Mouse (Mus musculus) intestine, embryonic 16.5 days (tissue): ENCODE measurements around the gene Spdl1. TPM values are rescaled to one million over a fixed set of nuclear protein-coding genes. Genes with fewer than 3 reads are reported as not detected.

ENCODE experiments used
- ATAC-seq: fragments of 200-750 bp; cut with Nextera tagmentation; 2 replicates; pipeline ENCODE4 v1.8.0; 2017; ENCODE audit warnings: moderate TSS enrichment, moderate library complexity
- H3K27ac ChIP-seq: fragments of 300-500 bp; sonication (generic); 2 replicates; pipeline ENCODE4 v1.5.1; 2014; ENCODE audit warnings: mild to moderate bottlenecking, low read length
- H3K27me3 ChIP-seq: fragments of 300-500 bp; sonication (generic); replicated peaks from 2 replicates; pipeline ENCODE4 v1.6.1; 2014; ENCODE audit warnings: low read length, control low read depth, mixed read lengths; ENCODE audit not compliant: control insufficient read depth, insufficient read depth
- H3K36me3 ChIP-seq: fragments of 300-500 bp; sonication (generic); 2 replicates; pipeline ENCODE4 v1.6.1; 2014; ENCODE audit warnings: low read length, control low read depth; ENCODE audit not compliant: control insufficient read depth, insufficient read depth
- H3K4me1 ChIP-seq: fragments of 300-500 bp; sonication (generic); 2 replicates; pipeline ENCODE4 v1.6.1; 2014; ENCODE audit warnings: low read length, control low read depth, mixed read lengths; ENCODE audit not compliant: control insufficient read depth, insufficient read depth
- H3K4me2 ChIP-seq: fragments of 300-500 bp; sonication (generic); 2 replicates; pipeline ENCODE4 v1.6.1; 2014; ENCODE audit warnings: low read depth, low read length, control low read depth
- H3K4me3 ChIP-seq: fragments of 300-500 bp; sonication (generic); 2 replicates; pipeline ENCODE4 v1.5.1; 2014; ENCODE audit warnings: mild to moderate bottlenecking, low read length
- H3K9ac ChIP-seq: fragments of 300-500 bp; sonication (generic); 2 replicates; pipeline ENCODE4 v1.6.1; 2014; ENCODE audit warnings: low read depth, low read length
- H3K9me3 ChIP-seq: fragments of 300-500 bp; sonication (generic); 2 replicates; pipeline ENCODE4 v1.6.1; 2016; ENCODE audit warnings: low read length, control low read depth; ENCODE audit not compliant: control insufficient read depth
- WGBS: fragments of 180-500 bp; shearing (Covaris S2); extraction: QIAGEN DNeasy Blood & Tissue Kit; methylation state at CpG from one replicate; pipeline ENCODE4 v1.1.7; 2014; 5-methylcytosine and 5-hydroxymethylcytosine counted together
- polyA plus RNA-seq: library from polyadenylated mRNA; unstranded; fragments of >200 nt; fragmentation: Nextera tagmentation; extraction: Ambion mirVana; gene quantifications from 2 replicates; pipeline ENCODE4 v1.2.1, GENCODE M21; 2015

Gene Spdl1
- polyA plus RNA-seq, 1 experiment from 2014 or later, result 16.5 TPM

DNA sequence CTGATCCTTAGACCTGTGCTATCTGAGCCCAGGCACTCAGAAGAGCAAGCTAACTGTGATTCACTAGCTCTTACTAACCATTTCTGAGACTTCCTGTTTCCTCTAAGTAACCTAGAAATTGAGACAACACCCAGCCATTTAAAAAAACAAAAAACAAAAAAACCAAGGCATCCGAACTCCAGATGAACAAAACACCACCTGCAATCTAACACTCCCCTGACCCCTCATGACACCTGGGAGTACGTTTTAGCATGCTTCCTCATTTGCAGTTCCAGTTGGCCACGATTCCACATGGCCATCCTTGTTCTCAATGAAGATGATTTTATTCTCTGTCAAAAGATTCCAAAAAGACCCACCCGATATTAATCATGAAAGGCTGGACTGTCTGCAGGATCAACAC is 62.8 kb downstream of the Spdl1 start:
- no peak overlapping the region for H3K9ac ChIP-seq
- no peak for ATAC-seq
- no peaks in the 10 kb centered on the region for H3K4me1 ChIP-seq
- H3K4me2 ChIP-seq, result no peak overlapping the region
- H3K9me3 ChIP-seq, result no peaks in the 10 kb centered on the region
- 65% methylated on average over 4 of the region's 4 CpGs for WGBS
- H3K36me3 ChIP-seq, result no peaks in the 10 kb centered on the region
- no peaks in the 10 kb centered on the region for H3K27me3 ChIP-seq
- no peak overlapping the region for H3K27ac ChIP-seq
- H3K4me3 ChIP-seq, result no peak overlapping the region

DNA sequence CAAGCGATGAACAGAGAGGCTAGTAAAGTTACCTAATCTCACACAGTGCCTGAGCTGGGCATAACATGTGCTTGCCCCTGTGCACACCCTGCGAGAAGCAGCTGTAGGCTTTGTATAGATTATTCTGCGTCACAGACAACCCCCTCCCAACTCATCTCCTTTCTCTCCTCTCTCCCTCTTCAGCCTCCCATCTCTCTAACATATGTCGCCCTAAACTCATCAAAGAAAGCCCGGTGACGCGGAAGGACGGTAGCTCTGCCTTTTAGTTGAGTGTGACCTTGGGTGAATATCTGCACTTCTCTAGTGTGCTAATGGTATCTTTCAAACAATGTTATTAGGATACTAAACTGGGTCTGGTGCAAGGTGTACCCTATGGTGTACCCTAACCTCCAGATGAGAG is 63.5 kb downstream of the Spdl1 start:
- H3K27ac ChIP-seq, result no peak overlapping the region
- H3K36me3 ChIP-seq, result no peaks in the 10 kb centered on the region
- 81% methylated on average over 8 of the region's 8 CpGs for WGBS
- ATAC-seq, result no peak
- H3K4me1 ChIP-seq, result no peaks in the 10 kb centered on the region
- no peak overlapping the region for H3K4me3 ChIP-seq
- H3K9me3 ChIP-seq, result no peaks in the 10 kb centered on the region
- H3K27me3 ChIP-seq, result no peaks in the 10 kb centered on the region
- H3K4me2 ChIP-seq, result no peak overlapping the region
- no peak overlapping the region for H3K9ac ChIP-seq

- Histone ChIP-seq H3K9me3 (no peaks in the 10 kb centered on the region), H3K27me3 (no peaks in the 10 kb centered on the region), H3K4me3 (no peak overlapping the region), H3K4me2 (no peak overlapping the region), H3K27ac (no peak overlapping the region), H3K36me3 (no peaks in the 10 kb centered on the region), H3K9ac (no peak overlapping the region), H3K4me1 (no peaks in the 10 kb centered on the region)
- ATAC-seq, result no peak
- 86% methylated on average over 2 of the region's 2 CpGs for WGBS
Observed at GRCm38 (mm10) chr11:34769396-34769795, 64.0 kb downstream of the Spdl1 start.

- no peaks in the 10 kb centered on the region for H3K36me3 ChIP-seq
- no peak for ATAC-seq
- H3K9ac ChIP-seq, result no peak overlapping the region
- no peaks in the 10 kb centered on the region for H3K4me1 ChIP-seq
- H3K4me2 ChIP-seq, result no peak overlapping the region
- H3K9me3 ChIP-seq, result no peaks in the 10 kb centered on the region
- H3K4me3 ChIP-seq, result no peak overlapping the region
- no peaks in the 10 kb centered on the region for H3K27me3 ChIP-seq
- H3K27ac ChIP-seq, result no peak overlapping the region
- 74% methylated on average over 5 of the region's 5 CpGs for WGBS
Observed at GRCm38 (mm10) chr11:34763739-34764361, 69.6 kb downstream of the Spdl1 start.

- H3K4me2 ChIP-seq, result no peak overlapping the region
- 84% methylated on average over 5 of the region's 5 CpGs for WGBS
- no peaks in the 10 kb centered on the region for H3K36me3 ChIP-seq
- H3K27ac ChIP-seq, result no peak overlapping the region
- no peaks in the 10 kb centered on the region for H3K4me1 ChIP-seq
- no peak overlapping the region for H3K4me3 ChIP-seq
- no peaks in the 10 kb centered on the region for H3K27me3 ChIP-seq
- H3K9me3 ChIP-seq, result no peaks in the 10 kb centered on the region
- no peak overlapping the region for H3K9ac ChIP-seq
- no peak for ATAC-seq
Observed at GRCm38 (mm10) chr11:34762570-34763127, 70.8 kb downstream of the Spdl1 start.

GRCm38 (mm10) chr11:34762125-34762524 is 71.3 kb downstream of the Spdl1 start:
- 82% methylated on average over 6 of the region's 6 CpGs for WGBS
- H3K27ac ChIP-seq, result no peak overlapping the region
- no peak overlapping the region for H3K9ac ChIP-seq
- H3K4me3 ChIP-seq, result no peak overlapping the region
- H3K27me3 ChIP-seq, result no peaks in the 10 kb centered on the region
- H3K4me2 ChIP-seq, result no peak overlapping the region
- no peaks in the 10 kb centered on the region for H3K4me1 ChIP-seq
- ATAC-seq, result no peak
- no peaks in the 10 kb centered on the region for H3K9me3 ChIP-seq
- no peaks in the 10 kb centered on the region for H3K36me3 ChIP-seq

DNA sequence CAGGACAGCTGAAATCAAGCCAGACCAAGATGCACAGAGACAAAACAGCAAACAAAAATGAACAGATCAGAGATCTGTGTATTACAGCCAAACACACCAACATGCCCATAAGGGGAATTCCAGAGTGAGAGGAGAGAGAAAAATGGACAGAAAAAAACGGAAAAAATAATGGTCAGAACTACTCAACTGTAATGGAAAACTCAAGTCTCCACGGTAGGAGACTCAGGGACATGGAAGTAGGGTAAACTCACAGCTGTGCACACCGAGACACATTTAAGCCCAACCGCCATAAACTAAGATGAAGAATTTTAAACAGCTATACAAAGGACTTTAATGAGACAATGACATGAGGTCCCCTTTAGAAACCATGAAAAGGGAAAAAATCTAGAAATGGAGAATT is 73.9 kb downstream of the Spdl1 start:
- 85% methylated on average over 4 of the region's 4 CpGs for WGBS

More for the DNA sequence above, 73.9 kb downstream of the Spdl1 start:
- no peak overlapping the region for H3K4me2 ChIP-seq
- no peak overlapping the region for H3K9ac ChIP-seq
- H3K36me3 ChIP-seq, result no peaks in the 10 kb centered on the region
- no peaks in the 10 kb centered on the region for H3K9me3 ChIP-seq
- ATAC-seq, result no peak
- H3K4me1 ChIP-seq, result no peaks in the 10 kb centered on the region
- no peaks in the 10 kb centered on the region for H3K27me3 ChIP-seq
- no peak overlapping the region for H3K4me3 ChIP-seq
- H3K27ac ChIP-seq, result no peak overlapping the region

Other genes starting within 250 kb of the Spdl1 start
- gene Dock2, start 49.7 kb downstream of the Spdl1 start, polyA plus RNA-seq, result 1.4 and 1.6 TPM in 2 replicates